Comparison of ENCODE assay signal across 8 mouse cellular contexts in the genomic region with DNA sequence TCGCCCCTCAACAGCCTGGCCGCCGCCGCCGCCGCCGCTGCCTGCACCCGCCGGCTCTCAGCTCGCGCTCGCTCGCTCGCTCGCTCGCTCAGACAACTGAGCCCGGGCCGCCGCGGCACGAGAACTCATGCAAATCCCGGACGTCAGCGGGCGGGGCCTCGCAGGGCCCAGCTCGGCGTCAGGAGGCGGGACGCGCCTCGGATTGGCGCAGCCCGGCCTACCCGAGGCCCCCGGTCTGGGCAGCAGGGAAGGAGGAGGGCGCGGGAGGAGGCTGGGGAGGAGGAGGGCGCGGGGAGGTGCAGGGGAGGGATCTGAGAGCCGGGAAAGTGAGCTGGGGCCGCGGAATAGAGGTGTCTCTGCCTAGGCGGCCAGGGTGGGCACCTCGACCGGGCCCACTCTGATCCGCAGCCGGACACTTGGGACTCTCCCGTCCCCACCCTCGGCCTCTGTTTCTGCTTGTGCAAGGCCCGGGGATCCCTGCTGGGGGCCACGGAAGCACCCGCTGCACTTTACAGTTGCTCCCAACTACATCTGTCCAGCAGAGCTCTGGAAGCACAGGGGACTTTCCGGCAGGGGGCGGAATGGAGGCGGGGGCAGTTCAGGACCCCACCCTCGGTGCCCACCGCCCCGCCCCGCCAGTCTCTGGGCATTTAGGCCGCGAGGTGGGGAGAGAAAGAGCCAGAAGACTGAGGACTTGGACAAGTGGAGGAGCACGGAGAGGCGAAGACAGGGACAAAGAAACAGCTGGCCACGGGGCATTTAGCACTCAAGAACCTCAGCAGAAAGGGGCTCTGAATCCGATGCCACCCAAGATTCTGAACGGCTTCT. TPM values are rescaled to one million over a fixed set of nuclear protein-coding genes. Genes with fewer than 3 reads are reported as not detected.
A peak's percentile ranks its signal among the peaks of the same experiment; 100 is the strongest.
DNase-seq lines count a peak whose midpoint lies in the region; ATAC-seq and TF ChIP-seq lines count a peak whose summit lies in the region.

A gene (minus strand): TSS at position 78 of the 828 bp plus-strand sequence.

- peaks cover 70% of the 10 kb centered on the region for H3K27me3 ChIP-seq in ES-Bruce4 (ENCODE audit: control insufficient read depth, insufficient read depth, low read length, poor library complexity, severe bottlenecking)
- peaks cover 42% of the 10 kb centered on the region for H3K27me3 ChIP-seq in forebrain, embryonic 14.5 days (replicated peaks; ENCODE audit: control insufficient read depth, insufficient read depth, low read length)
- peaks cover 39% of the 10 kb centered on the region for H3K27me3 ChIP-seq in neural tube, embryonic 15.5 days (replicated peaks)

- H3K4me3 ChIP-seq in ES-Bruce4 (ENCODE audit: low read depth, low read length), result peak within 1 kb of the TSS; percentile 82
- peak within 1 kb of the TSS; percentile 90 for H3K4me3 ChIP-seq in forebrain, embryonic 14.5 days (ENCODE audit: low read depth, low read length)
- H3K4me3 ChIP-seq in neural tube, embryonic 15.5 days (replicated peaks), result peak within 1 kb of the TSS; percentile 92

- intact Hi-C loops in heart, postnatal 14 days (cut with DNase I), result no loop called here

- TF ChIP-seq CTCF in ES-Bruce4 (IDR thresholded peaks at IDR 0.05; ENCODE audit: low read depth, low read length), result no peak

- 1% methylated on average over 60 of the region's 67 CpGs for WGBS in forebrain, embryonic 14.5 days
- WGBS in neural tube, embryonic 15.5 days, result under 1% methylated on average over 60 of the region's 67 CpGs

- peak; percentile 66 for DNase-seq in c-Kit-positive CD71-positive TER-119-positive erythroid progenitor cells, embryonic 14.5 days (ENCODE audit: low spot score)
- DNase-seq in forebrain, embryonic 14.5 days (ENCODE audit: low spot score), result peak; percentile 98
- DNase-seq in heart, postnatal 14 days, result peak; percentile 92 to 94
- DNase-seq in layer of hippocampus, adult 18-20 months (ENCODE audit: low spot score in 2 of 2), result peak; percentile 88 to 90
- peak; percentile 93 to 95 for DNase-seq in lung, adult 18-20 months
- peak; percentile 92 to 93 for DNase-seq in thymus, adult 18-20 months

- H3K4me1 ChIP-seq in ES-Bruce4 (ENCODE audit: control insufficient read depth, insufficient read depth, low read length), result no peaks in the 10 kb centered on the region
- peaks cover 43% of the 10 kb centered on the region for H3K4me1 ChIP-seq in forebrain, embryonic 14.5 days (ENCODE audit: control insufficient read depth, insufficient read depth, low read length)
- H3K4me1 ChIP-seq in neural tube, embryonic 15.5 days, result peaks cover 81% of the 10 kb centered on the region

- H3K9ac ChIP-seq in ES-Bruce4 (ENCODE audit: low read depth, poor library complexity, severe bottlenecking), result peak within 1 kb of the TSS; percentile 76
- H3K9ac ChIP-seq in forebrain, embryonic 14.5 days (ENCODE audit: low read length), result peak within 1 kb of the TSS; percentile 91
- H3K9ac ChIP-seq in neural tube, embryonic 15.5 days (replicated peaks), result peak within 1 kb of the TSS; percentile 97

- H3K9me3 ChIP-seq in ES-Bruce4 (replicated peaks; ENCODE audit: control insufficient read depth, insufficient read depth, low read length, poor library complexity, severe bottlenecking), result no peaks in the 10 kb centered on the region
- no peaks in the 10 kb centered on the region for H3K9me3 ChIP-seq in forebrain, embryonic 14.5 days (replicated peaks; ENCODE audit: control insufficient read depth, low read length)
- no peaks in the 10 kb centered on the region for H3K9me3 ChIP-seq in neural tube, embryonic 15.5 days (replicated peaks)

- peak within 1 kb of the TSS; percentile 85 for H3K4me2 ChIP-seq in forebrain, embryonic 14.5 days (ENCODE audit: low read length)
- peak within 1 kb of the TSS; percentile 90 for H3K4me2 ChIP-seq in neural tube, embryonic 15.5 days

- TF ChIP-seq EP300 in ES-Bruce4 (IDR thresholded peaks at IDR 0.05; ENCODE audit: insufficient read depth, low read depth, low read length), result no peak

- no peaks in the 10 kb centered on the region for H3K36me3 ChIP-seq in ES-Bruce4 (ENCODE audit: control insufficient read depth, insufficient read depth, low read length, poor library complexity, severe bottlenecking)
- peaks cover 11% of the 10 kb centered on the region for H3K36me3 ChIP-seq in forebrain, embryonic 14.5 days (ENCODE audit: control insufficient read depth, insufficient read depth, low read length)
- H3K36me3 ChIP-seq in neural tube, embryonic 15.5 days, result peaks cover 10% of the 10 kb centered on the region

- TF ChIP-seq POLR2A in ES-Bruce4 (IDR thresholded peaks at IDR 0.05; ENCODE audit: insufficient read depth, low read length), result no peak

- no peak within 1 kb of the TSS for H3K27ac ChIP-seq in ES-Bruce4 (ENCODE audit: insufficient read depth, low read length)
- peak within 1 kb of the TSS; percentile 99 for H3K27ac ChIP-seq in forebrain, embryonic 14.5 days (ENCODE audit: low read depth, low read length)
- H3K27ac ChIP-seq in neural tube, embryonic 15.5 days (replicated peaks), result peak within 1 kb of the TSS; percentile 99

- ATAC-seq in forebrain, embryonic 14.5 days, result peak; percentile 92
- peak; percentile 89 for ATAC-seq in neural tube, embryonic 15.5 days (ENCODE audit: low FRiP score)

RNA-seq across cellular contexts. Expression of the gene that starts here (rescaled TPM):
- 0.32 and 0.46 TPM in 2 replicates for polyA plus RNA-seq in ES-Bruce4 (2011; ENCODE audit: insufficient read depth, insufficient read length, low read depth, missing spikeins)
- polyA plus RNA-seq in forebrain, embryonic 14.5 days (2014; fragmentation: Nextera tagmentation; extraction: Ambion mirVana), result 9.3 and 14.5 TPM in 2 replicates
- 10 to 100 TPM; 15.2 to 17.8 TPM for total RNA-seq in heart, postnatal 14 days (2021)
- total RNA-seq in layer of hippocampus, adult 18-20 months (2021), result 10 to 100 TPM; 44.7 to 49.1 TPM
- polyA plus RNA-seq in neural tube, embryonic 15.5 days (2015; fragmentation: Nextera tagmentation; extraction: Ambion mirVana), result 20.2 and 24.2 TPM in 2 replicates
